Comparison of ENCODE assay signal across 1 mouse cellular context in genomic region chr6:42381221-42381620, GRCm38 (mm10).
TF ChIP-seq lines count a peak whose summit lies in the region.

No protein-coding gene starts in this region.

TF ChIP-seq in myocyte, 11 proteins besides CTCF, POLR2A, EP300 and RAD21 (continued from another document):
- no peak for TF ChIP-seq MYOG (IDR thresholded peaks at IDR 0.05; ENCODE audit: control insufficient read depth in 1 of 3, insufficient read depth in 1 of 3, insufficient read length in 2 of 3, low read depth in 2 of 3)
- TF ChIP-seq TCF12 (IDR thresholded peaks at IDR 0.05; ENCODE audit: insufficient read depth, poor library complexity, severe bottlenecking): no peak
- TF ChIP-seq POLR2AphosphoS2 (IDR thresholded peaks at IDR 0.05; ENCODE audit: insufficient read length, low read depth): no peak
- TF ChIP-seq TCF3 (IDR thresholded peaks at IDR 0.05; ENCODE audit: insufficient read length, low read depth): no peak
- no peak for TF ChIP-seq CEBPB (IDR thresholded peaks at IDR 0.05; ENCODE audit: insufficient read depth, poor library complexity, severe bottlenecking)
- no peak for TF ChIP-seq USF1 (IDR thresholded peaks at IDR 0.05; ENCODE audit: low read depth)
- no peak for TF ChIP-seq SRF (IDR thresholded peaks at IDR 0.05; ENCODE audit: control insufficient read depth, insufficient read length, low read depth)
TF ChIP-seq in myocyte: peak in this region for 0.
